Mouse (Mus musculus): ENCODE measurements around the gene Lrrc26. TPM values are rescaled to one million over a fixed set of nuclear protein-coding genes. Genes with fewer than 3 reads are reported as not detected.
A peak's percentile ranks its signal among the peaks of the same experiment; 100 is the strongest.

The Lrrc26 gene
- total RNA-seq, 2 experiments from 2014 or later: 0.26 TPM; not detected in 1

DNA sequence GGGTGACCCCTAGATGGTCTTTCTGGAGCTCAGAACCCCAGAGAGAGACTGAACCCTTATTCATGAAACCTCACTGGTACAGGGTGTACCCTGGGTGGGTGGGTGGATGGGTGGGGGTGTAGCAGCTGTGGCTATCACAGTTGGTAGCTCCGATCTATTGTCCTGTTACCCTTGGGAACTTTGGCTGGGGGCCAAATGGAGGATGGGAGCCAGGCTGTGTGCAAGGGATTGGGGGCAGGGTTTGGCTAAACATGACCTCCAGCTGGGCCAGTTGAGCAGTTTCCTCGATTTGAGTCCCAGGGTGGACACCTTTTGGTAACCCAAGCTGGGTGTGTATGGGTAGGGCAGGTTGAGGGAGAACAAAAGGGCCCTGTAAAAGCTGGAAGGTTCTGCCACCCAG, 23.0 kb upstream of the Lrrc26 start:
- no peak for DNase-seq

DNA sequence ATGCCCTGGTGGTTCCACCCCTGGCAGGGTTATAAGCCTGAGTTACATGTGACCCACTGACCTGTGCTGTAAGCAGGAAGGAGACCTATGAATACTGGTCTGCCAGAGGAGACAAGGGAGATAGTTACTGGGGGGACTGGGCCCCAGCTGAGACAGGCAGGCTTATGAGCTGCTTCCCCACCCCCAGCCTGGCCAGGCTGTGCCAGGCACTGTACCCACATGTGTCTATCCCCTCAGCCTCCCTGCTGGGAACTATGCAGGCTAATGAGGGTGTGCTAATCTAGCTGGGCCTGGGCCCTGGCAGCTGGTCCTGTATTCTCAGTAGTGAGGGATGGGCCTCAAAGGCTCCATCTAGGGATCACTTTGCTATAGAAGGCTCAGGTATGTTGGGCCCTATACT, 22.5 kb upstream of the Lrrc26 start:
- no peak for DNase-seq

- no peak for DNase-seq
Observed at GRCm38 (mm10) chr2:25267746-25268309, 21.9 kb upstream of the Lrrc26 start.

GRCm38 (mm10) chr2:25271827-25272511, 17.7 kb upstream of the Lrrc26 start, which contains the start of the genes Ssna1 and Anapc2:
Gene Ssna1 (minus strand): TSS chr2:25272438.
Gene Anapc2 (plus strand): TSS chr2:25272478.
- peak; percentile 98 for DNase-seq

DNA sequence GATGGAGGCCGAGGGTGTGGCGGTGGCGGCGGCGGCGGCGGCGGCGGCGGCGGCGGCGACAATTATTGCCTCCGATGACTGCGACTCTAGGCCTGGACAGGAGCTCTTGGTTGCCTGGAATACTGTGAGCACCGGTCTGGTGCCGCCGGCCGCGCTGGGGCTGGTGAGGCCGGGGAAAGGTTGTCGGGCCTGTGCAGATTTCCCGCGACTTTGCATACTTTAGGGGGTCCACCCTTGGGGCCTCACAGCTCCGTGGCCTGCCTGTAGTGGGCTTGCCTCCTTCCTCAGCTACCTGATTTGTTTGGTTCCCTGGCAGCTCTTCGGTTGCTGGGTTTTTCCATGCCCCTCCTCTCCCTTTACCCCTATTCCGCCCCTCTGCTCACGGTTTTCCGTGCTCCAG, 17.2 kb upstream of the Lrrc26 start:
- no peak for DNase-seq

DNA sequence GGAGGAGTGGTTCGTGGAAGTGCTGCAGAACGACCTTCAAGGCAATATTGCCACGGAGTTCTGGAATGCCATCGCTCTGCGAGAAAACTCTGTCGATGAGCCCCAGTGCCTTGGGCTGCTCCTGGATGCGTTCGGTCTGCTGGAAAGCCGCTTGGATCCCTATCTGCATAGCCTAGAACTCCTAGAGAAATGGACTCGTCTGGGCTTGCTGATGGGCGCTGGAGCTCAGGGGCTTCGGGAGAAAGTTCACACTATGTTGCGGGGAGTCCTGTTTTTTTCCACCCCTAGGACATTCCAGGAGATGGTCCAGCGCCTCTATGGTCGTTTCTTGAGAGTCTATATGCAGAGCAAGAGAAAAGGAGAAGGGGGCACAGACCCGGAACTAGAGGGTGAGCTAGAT, 16.7 kb upstream of the Lrrc26 start:
- no peak for DNase-seq

GRCm38 (mm10) chr2:25278928-25279882, 10.5 kb upstream of the Lrrc26 start:
- DNase-seq: peak; percentile 85

DNA sequence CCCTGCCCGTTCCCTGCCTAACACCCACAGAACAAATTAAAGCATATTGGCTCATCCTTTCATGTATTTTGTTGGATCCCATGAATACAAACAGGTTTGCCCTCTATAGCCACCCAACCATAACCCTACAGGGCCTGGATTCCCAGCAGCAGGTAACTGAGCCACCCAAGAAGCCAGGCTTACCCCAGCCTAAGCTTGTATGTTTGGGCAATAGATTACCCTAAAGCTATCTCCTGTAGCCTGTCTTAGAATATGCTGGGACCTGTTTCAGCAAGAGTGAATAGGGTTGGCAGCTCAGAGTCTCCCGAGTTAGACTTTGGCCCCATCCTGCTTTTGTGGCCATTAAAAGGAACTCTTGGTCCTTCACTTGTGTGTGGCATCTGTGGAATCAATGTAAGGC, 4.2 kb upstream of the Lrrc26 start:
- no peak for DNase-seq

GRCm38 (mm10) chr2:25286314-25286713, 3.4 kb upstream of the Lrrc26 start:
- no peak for DNase-seq

GRCm38 (mm10) chr2:25286837-25287636, 2.7 kb upstream of the Lrrc26 start:
- no peak for DNase-seq

DNA sequence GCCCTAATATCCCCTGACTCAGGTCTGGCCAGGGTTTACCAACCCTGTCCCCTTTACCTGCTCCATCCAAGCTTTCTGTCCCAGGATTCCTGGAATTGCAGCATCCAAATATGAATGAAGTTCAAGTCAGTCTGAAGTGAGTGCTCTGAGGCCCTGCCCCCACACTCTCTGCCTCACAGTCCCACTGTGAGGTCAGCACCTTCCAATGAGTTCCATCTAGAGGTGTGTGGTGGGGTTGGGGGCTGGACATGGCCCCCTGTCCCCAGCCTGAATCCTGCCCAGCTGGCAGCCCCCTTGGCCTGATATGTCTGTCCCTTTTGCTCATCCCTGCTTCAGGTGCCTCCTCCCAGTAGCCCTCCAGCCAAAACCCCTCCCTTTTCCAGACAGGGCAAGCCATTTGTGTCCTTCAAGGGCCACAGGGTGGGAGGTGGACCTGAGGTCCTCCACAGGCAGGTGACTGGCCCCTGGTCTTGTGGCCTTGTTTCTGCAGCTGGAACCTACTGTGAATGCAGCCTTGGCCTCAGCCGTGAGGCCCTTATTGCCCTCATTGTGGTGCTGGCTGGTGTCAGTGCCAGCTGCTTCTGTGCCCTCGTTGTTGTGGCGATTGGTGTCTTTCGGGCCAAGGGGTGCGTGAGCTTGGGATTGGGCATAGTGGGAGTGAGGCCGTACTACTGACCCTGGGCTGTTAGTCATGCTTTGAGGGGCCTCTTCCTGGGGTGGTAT, 1.6 kb upstream of the Lrrc26 start, which contains the start of gene Tmem210:
Gene Tmem210 (plus strand): TSS at position 219 of the 723 bp plus-strand sequence.
- DNase-seq: no peak

- DNase-seq: no peak
Observed at GRCm38 (mm10) chr2:25288734-25289345, 875 bp upstream of the Lrrc26 start.

GRCm38 (mm10) chr2:25290101-25290815, 543 bp downstream of the Lrrc26 start:
- no peak for DNase-seq

DNA sequence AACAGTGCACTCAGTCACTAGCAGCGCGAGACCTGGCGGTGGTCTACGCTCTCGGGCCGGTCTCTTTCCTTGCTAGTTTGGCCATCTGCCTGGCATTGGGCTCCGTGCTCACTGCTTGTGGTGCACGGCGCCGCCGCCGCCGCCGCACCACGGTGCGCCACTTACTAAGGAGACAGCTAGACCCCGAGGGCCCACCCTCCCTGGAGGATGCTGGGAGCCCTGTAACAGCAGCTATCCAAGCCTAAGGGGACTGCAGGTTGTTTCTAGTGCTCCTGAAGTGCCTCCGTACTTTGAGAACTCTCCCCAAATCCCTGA, 1.1 kb downstream of the Lrrc26 start:
- no peak for DNase-seq

- DNase-seq: no peak
Observed at GRCm38 (mm10) chr2:25291184-25292053, 1.7 kb downstream of the Lrrc26 start.

- DNase-seq: peak; percentile 34
Observed at GRCm38 (mm10) chr2:25292054-25292544, 2.4 kb downstream of the Lrrc26 start.

GRCm38 (mm10) chr2:25292856-25293255, 3.1 kb downstream of the Lrrc26 start:
- peak; percentile 90 for DNase-seq

DNA sequence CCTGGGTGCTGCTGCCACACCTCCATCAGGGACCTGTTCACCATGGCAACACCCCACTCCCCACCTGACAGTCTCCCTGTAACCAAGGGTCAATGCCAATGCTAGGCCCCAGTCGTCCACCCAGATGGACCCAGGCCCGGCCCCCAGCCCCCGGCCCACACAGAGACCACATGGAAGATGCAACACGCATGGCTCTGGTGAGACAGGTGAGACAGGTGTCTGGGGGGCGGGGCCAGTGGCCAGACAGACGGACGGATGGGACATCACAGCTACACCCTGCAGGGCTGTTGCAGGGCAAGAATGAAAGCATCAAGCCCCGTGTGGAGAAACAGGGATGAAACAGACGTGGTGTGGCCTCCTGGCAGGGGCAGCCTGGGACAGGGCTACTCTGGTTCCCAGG, 4.0 kb downstream of the Lrrc26 start:
- no peak for DNase-seq

- no peak for DNase-seq
Observed at GRCm38 (mm10) chr2:25297093-25297492, 7.4 kb downstream of the Lrrc26 start.

Data from gastrocnemius, postnatal 10 days (tissue).